Mouse (Mus musculus): ENCODE measurements around the gene Xkrx.
"Not testable (repeated sequence)": the region's sequence is repeated elsewhere in the genome, so short reads cannot be mapped to it uniquely, and the experiment has no call there.

Xkrx gene

DNA sequence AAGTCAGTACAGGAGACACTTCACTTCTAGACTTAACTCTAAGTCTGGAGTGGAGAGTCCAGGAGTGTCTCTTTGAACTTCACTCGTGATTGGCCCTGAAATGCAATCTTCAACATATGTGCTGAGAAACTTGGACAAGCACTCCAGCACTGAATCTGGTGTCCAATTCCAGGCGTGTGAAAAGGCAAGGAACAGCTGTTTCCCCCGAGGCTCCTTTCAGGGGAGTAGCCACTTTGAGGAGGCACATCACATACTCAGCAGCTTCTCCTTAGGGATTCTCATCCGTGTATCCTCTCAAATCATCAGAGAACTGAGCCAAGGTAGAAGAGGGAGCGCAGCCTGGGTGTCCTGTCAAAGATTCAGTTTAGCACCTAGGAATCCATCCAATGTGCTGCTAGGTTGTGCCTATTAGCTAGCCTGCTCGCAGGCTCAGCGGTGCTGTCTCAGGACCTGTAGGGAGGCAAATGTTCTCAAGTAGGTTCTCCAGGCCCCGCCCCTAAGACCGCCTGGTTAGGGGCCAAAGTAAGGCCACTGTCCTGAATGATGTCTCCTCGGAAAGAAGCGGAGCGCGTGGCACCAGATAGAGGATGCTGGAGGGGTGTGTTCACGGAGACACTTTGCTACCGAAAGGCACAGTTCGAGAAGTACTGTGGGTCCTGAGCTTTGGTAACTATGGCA is at the start of gene Xkrx:
Gene Xkrx, minus strand, starts transcription at position 34 of the 678 bp plus-strand sequence.
- no peak for DNase-seq (ENCODE audit: low spot score in 2 of 2)

DNA sequence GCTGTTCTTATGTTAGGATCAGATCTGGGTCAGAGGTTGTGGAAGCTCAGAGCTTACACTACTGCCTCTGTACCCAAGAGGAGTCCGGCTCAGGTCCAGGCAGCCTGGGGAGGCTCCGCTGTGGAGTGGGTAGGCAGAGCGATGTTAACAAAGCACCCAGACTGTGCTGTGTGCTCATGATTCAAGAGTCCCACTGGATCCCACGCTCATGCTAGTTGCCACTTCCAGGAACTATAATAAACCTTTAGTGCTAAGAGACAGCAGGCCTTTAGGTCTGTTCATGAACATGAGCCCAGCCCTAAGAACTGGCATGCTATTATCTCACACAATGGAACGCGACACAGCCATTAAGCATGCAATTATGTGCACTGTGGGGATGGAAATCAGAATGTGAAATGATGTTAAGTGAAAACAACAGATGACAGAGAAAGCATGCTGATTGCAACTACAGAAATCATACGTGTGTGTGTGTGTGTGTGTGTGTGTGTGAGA is 49.3 kb upstream of the Xkrx start:
- DNase-seq (ENCODE audit: low spot score in 2 of 2), result no peak

DNA sequence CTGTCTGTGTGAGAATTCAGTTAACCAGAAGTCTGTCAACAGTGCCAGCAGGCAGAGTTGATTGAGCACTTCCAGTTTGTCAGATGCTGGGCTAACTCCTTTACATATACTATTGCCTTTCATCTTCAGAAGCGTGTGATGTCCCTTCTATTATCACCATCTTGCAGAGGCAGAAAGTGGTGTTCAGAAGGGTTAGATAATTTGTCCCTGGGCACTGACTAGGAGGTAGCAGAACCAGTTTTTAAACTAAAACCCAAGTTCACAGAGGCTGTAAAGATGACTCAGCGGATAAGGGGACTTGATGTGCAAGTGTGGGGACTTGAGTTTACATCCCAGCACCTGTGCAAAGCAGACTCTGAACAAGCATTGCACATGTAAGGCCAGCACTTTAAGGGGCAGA is 46.6 kb upstream of the Xkrx start:
- no peak for DNase-seq (ENCODE audit: low spot score in 2 of 2)

DNA sequence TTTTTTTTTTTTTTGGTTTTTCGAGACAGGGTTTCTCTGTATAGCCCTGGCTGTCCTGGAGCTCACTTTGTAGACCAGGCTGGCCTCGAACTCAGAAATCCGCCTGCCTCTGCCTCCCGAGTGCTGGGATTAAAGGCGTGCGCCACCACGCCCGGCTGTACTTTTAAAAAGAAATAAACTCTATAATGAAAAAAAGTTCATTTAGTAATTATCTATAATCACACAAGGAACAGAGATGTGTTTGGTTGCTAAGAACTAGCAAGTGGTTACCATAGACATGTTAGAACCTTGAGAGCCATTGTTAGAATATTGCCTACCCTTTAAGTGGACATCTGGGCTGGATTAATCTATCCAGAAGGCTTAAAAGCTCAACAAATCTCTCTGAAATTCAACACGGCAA is 25.3 kb upstream of the Xkrx start, which contains the start of gene Arl13a:
Gene Arl13a, plus strand, starts transcription at position 301 of the 400 bp plus-strand sequence.
- DNase-seq (ENCODE audit: low spot score in 2 of 2), result not testable (repeated sequence)

DNA sequence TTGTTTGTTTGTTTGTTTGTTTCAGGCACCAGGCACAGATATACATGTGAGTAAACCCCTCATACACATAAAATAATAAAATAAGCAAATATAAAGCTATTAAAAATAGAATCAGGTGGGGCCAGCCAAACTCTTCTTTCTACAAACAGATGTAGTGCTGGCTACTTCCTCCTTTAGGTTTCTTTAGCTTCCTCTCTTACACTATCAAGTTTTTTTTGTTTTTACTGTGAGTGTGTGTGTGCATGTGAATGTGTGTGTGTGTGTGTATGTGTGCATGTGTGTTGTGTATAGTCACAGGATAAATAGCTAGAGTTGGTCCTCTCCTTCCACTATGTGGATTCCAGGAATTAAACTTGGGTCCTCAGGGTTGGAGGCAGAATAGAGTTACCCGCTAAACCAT is 12.8 kb upstream of the Xkrx start:
- no peak for DNase-seq (ENCODE audit: low spot score in 2 of 2)

DNA sequence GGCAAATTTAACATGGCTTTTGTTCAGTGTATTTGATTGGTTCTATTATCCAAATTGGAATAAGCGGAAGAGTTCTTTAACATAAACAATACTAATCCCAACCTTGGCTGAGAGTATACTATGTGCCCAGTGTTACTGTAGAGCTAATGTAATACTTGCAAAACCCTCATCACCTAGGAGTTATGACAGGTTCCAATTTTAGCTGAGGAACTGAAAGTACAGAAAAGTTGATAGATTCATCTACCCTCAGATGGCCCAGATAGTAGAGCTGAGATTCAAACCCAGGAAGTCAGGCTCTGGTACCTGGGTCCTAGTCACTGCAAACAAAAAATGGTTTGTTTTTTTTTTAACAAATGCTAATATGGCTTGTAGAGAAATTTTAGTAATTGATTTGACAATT is 8.7 kb upstream of the Xkrx start:
- no peak for DNase-seq (ENCODE audit: low spot score in 2 of 2)

DNA sequence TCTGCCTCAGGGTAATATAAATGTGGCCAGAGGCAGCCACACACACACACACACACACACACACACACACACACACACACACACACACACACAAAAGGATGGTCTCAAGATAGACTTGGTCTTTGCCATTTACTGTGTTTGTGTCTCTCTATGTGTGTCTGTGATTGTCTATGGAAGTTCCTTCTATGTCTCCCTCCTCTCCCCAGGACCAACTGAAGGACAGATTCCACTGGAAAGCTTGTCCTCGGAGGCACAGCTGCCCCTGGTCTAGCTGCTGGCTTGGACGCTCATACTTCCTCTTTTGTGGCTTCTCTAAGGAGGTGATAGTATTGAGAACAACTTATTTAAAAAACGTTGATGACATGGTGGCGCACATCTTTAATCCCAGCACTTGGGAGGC is 1.6 kb upstream of the Xkrx start:
- DNase-seq (ENCODE audit: low spot score in 2 of 2), result no peak

DNA sequence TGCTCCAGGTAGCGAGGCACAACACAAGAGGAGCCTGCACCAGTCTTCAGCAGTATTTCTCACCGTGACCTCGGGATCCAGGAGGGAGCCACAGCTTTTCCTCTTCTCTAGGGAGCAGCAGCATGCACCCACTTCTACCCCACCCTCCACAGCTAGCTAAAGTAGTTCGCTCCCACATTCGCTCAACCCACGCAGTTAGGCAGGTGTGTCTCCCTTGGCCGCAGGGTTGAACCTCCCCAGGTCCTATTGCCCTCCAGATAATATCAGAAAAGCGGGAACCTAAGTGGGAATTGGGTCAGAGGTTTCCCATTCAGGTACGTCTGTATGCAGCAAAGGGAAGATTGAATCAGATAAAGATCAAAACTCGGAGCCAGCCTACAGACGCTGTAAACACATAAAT is 950 bp upstream of the Xkrx start:
- DNase-seq (ENCODE audit: low spot score in 2 of 2), result peak in 1 of 2 experiments; percentile 11

DNA sequence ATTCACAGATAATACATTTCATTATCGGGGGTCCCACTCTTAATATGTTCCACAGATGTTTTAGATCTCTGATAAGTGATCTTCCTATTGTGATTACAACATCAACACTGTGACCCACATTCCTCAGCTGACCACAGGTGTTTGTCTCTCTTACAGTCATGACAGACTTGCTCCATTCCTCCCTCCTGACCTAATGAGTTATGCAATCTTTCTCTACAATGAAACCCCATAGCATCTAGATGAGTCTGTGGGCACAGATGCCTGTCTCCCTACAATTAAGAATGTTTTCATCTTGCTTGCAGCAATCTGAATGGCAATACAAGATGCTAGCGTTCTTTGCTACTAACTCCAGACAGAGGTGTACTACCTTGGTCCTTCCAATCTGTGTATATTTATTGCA is 1.4 kb downstream of the Xkrx start:
- DNase-seq (ENCODE audit: low spot score in 2 of 2), result no peak

DNA sequence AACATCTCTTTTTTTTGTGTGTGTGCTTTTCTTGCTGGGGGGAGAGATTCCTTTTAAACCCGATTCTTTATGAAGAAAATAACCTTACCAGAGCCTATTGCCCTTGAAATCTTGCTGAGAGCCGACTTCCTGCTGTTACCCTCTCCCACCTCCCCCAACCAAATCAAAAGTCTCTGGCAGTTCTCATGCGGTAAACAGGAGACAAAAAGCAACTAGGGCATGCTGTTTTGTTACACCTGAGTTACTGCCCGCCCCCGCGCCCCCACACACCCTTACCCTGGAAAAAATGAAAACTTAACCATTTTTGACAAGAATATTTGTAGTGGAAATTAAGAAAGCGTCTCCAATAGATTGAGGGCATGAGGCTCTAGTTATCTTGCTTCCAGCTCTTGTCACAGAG is 3.7 kb downstream of the Xkrx start:
- DNase-seq (ENCODE audit: low spot score in 2 of 2), result no peak

DNA sequence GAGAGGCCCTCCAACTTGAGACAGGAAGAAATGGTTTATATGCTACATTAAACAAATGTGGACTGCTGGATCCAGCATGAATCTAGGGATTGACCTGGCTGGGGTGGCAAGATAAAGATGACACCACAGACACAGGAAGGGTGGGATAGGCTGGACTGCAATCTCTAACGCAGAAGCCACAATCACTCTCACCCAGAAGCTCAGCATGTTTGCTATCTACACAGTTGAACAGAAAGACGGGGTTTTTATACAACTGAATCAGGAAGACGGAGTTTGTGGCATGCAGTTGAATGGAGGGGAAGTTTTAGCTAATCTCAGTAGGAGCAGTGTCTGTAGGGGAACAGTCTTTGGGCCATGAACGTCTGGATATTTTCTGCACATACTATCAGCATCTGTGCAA is 19.9 kb downstream of the Xkrx start:
- no peak for DNase-seq (ENCODE audit: low spot score in 2 of 2)

DNA sequence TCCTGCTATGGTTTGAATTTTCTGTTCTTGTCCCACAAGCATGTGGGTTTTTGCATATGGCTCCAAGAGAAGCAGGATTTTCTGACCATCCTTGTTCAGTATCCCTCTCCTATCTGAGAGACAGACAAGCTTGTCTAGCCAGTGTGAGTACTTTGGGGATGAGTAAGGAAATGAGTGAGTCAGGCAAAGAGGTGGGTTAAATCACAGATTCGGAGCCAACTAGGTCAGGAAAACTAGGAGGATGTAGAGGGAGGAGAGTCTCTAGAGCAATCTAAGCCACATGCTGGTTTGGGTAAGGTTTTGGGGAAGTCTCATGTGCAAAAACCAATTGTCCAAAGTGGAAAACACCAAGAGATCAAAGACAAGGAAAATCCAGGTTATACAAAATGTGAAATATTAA is 20.3 kb downstream of the Xkrx start:
- DNase-seq (ENCODE audit: low spot score in 2 of 2), result no peak

DNA sequence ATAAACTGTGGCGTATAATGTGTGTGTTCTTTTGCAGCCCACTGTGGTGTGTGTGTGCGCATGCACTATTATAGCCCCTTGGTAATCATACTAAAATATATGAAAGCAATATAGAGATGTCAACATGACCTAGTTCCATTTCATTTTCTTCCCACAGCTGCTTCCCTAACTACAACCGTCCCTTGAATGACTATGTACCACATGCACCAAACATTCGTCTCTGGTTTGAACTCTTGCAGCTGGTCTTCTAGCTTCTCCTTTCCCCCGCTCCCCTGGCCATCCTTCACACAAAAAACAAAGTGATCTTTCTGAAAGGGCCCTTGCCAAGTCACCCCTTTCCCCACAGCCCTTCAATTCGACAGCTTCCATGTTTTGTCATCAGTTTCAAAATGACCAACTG is 21.9 kb downstream of the Xkrx start:
- DNase-seq (ENCODE audit: low spot score in 2 of 2), result no peak

DNA sequence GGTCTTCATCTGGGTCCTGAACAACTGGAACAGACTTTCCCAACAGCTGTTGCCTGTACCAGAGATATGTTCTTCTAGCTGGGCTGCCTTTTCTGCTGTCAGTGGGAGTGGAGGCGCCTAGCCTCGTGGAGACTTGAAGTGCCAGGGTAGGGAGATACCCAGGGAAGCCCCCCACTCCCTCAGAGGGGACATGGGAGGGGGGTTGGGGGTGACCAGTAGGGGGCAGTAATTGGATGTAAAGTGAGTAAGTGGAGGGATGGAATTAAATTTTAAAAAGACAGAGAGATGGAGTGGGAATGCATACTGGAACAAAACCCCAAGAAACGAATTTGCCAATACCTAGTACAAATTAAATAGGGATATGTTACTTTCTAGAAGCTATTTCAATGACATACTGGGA is 28.1 kb downstream of the Xkrx start:
- DNase-seq (ENCODE audit: low spot score in 2 of 2), result no peak

DNA sequence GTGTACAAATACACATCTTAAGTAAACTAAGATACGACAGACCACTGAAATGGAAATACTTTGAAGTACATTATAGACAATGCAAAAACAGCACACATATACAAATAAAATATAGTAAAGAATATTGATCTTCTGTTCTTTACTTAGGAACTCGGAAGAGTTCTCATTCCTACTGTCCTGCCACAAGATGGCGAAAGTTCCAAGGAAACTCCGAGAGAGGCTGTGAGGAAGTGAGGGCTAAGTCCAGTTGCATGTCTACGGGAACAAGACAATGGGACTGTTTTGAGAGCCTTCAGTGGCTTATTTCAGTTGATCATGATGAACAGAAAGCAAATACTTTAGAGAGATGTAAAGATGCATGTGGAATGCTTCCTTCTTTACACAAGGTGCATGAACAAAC is 29.6 kb downstream of the Xkrx start:
- no peak for DNase-seq (ENCODE audit: low spot score in 2 of 2)

DNA sequence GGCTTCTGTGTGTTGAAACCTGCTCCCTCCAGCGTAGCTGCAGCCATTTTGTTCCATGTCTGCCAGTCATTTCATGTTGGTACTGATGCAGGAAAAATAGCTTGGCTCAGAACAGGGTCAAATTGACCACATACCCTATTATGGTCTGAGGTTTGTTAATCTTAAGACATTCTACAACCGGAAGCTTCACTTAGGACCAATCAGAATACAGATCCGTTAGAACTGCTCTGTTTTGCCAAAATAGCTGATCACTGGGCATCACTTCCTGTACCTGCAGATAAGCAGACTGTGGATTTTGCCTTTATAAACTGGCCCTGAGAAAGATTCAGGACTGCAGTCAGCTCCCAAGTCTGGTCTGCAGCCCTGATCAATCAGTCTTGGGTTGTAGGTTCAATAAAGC is 33.3 kb downstream of the Xkrx start:
- DNase-seq (ENCODE audit: low spot score in 2 of 2), result no peak

DNA sequence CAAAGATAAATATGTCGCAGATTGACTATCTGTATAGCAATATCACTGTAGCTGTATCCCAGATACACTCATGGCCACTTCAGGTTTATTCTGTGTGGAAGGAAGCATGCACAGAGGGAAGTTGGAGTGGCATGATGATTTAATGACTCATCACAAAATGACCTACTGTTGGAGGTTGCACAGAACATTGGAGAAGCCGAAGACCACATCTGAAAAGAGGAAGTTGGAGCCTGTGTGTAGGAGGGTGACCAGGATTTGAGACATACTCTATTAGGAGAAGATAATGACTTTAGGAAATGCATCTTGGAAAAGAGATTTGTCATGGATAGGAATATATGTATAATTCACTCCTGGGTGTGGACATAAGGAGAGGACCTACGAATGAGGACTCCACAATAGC is 45.5 kb downstream of the Xkrx start:
- no peak for DNase-seq (ENCODE audit: low spot score in 2 of 2)

DNA sequence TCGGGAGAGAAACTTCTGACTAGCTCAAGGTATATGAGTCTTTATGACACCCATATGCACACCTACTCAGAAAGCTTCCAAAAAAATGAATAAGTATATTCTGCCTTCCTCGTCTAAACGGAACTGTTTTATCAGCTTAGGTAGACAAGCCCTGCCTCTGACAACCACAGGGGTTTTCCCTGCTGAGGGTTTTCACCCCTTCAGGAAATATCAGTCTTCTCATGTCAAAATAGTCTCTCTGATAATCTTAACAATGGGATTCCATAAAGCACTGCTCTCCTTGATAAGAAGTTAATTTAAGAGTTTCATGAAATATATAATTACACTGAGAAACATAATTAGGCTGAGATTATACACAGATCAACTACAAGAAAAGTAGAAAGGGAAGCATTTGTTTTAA is 50.1 kb downstream of the Xkrx start:
- no peak for DNase-seq (ENCODE audit: low spot score in 2 of 2)

DNA sequence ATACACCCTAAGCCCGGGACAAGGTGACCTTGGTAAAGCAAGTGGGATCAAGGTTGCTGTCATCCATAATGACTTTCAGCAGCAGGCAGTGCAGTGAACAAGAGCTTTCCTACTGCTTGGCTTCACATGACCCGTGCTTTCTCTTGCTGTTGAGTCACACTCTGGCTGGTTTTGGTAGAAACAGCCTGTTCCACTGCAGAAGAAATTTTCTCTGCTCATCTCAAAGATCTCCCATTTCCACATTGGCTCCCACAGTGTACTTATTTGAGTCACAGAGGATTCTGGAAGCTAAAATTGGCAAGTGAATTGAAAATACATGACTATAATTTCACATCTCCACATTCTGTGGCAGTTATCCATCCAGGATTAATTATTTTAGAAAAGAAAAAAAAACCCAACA is 59.2 kb downstream of the Xkrx start:
- DNase-seq (ENCODE audit: low spot score in 2 of 2), result no peak

Data from spleen, postnatal 4 days (tissue).